Mouse (Mus musculus) layer of hippocampus, adult 8-10 months (tissue): ENCODE measurements around the gene Thsd4. TPM values are rescaled to one million over a fixed set of nuclear protein-coding genes. Genes with fewer than 3 reads are reported as not detected.
A peak's percentile ranks its signal among the peaks of the same experiment; 100 is the strongest.

Source experiments
- DNase-seq, 2 experiments: peaks; one replicate each; pipeline ENCODE4 v3.0.0; 2022; ENCODE audit warnings: low spot score in 2 of 2
- total RNA-seq, 4 experiments: library from RNA; stranded (reverse); gene quantifications; 2 replicates each; pipeline ENCODE4 v1.2.4; 2022

The Thsd4 gene
- total RNA-seq, 4 experiments from 2014 or later: 15.8 to 22.3 (median 19.2) TPM

- no peak for DNase-seq
Observed at GRCm38 (mm10) chr9:60225453-60225852, 296.4 kb downstream of the Thsd4 start.

- DNase-seq: peak in 1 of 2 experiments; percentile 22
Observed at GRCm38 (mm10) chr9:60224039-60224695, 297.7 kb downstream of the Thsd4 start.

GRCm38 (mm10) chr9:60220431-60220830 lies 301.4 kb downstream of the Thsd4 start:
- no peak for DNase-seq

- no peak for DNase-seq
Observed at GRCm38 (mm10) chr9:60218396-60218795, 303.4 kb downstream of the Thsd4 start.

- no peak for DNase-seq
Observed at GRCm38 (mm10) chr9:60216029-60216428, 305.8 kb downstream of the Thsd4 start.

GRCm38 (mm10) chr9:60213111-60213510 lies 308.7 kb downstream of the Thsd4 start:
- DNase-seq: no peak

GRCm38 (mm10) chr9:60208843-60209242 lies 313.0 kb downstream of the Thsd4 start:
- DNase-seq: no peak

- DNase-seq: no peak
Observed at GRCm38 (mm10) chr9:60203141-60203540, 318.7 kb downstream of the Thsd4 start.

- DNase-seq: no peak
Observed at GRCm38 (mm10) chr9:60200436-60200835, 321.4 kb downstream of the Thsd4 start.

- DNase-seq: no peak
Observed at GRCm38 (mm10) chr9:60198530-60199200, 323.2 kb downstream of the Thsd4 start.

- DNase-seq: no peak
Observed at GRCm38 (mm10) chr9:60195502-60195901, 326.3 kb downstream of the Thsd4 start.

GRCm38 (mm10) chr9:60194905-60195304 lies 326.9 kb downstream of the Thsd4 start:
- no peak for DNase-seq

- DNase-seq: no peak
Observed at GRCm38 (mm10) chr9:60192321-60192720, 329.5 kb downstream of the Thsd4 start.

- no peak for DNase-seq
Observed at GRCm38 (mm10) chr9:60187437-60187836, 334.4 kb downstream of the Thsd4 start.

- no peak for DNase-seq
Observed at GRCm38 (mm10) chr9:60186948-60187347, 334.9 kb downstream of the Thsd4 start.

- no peak for DNase-seq
Observed at GRCm38 (mm10) chr9:60184083-60184482, 337.8 kb downstream of the Thsd4 start.

GRCm38 (mm10) chr9:60182371-60182770 lies 339.5 kb downstream of the Thsd4 start:
- no peak for DNase-seq

GRCm38 (mm10) chr9:60180936-60181335 lies 340.9 kb downstream of the Thsd4 start:
- no peak for DNase-seq

GRCm38 (mm10) chr9:60180114-60180513 lies 341.7 kb downstream of the Thsd4 start:
- no peak for DNase-seq

- no peak for DNase-seq
Observed at GRCm38 (mm10) chr9:60176311-60176710, 345.5 kb downstream of the Thsd4 start.

GRCm38 (mm10) chr9:60172459-60173060 lies 349.3 kb downstream of the Thsd4 start:
- DNase-seq: peak; percentile 45 to 68

- DNase-seq: peak; percentile 40 to 62
Observed at GRCm38 (mm10) chr9:60166990-60167389, 354.9 kb downstream of the Thsd4 start.

GRCm38 (mm10) chr9:60160855-60161254 lies 361.0 kb downstream of the Thsd4 start:
- DNase-seq: no peak
